Mouse (Mus musculus): ENCODE measurements around the gene Ranbp6. TPM values are rescaled to one million over a fixed set of nuclear protein-coding genes. Genes with fewer than 3 reads are reported as not detected.

Gene Ranbp6
- 13.4 and 16.7 TPM in 2 replicates for total RNA-seq (2021)
- long read RNA-seq, experiment 1, full-length matches to known transcripts, result 7 of 10 reads
- long read RNA-seq, experiment 1, partial matches to known transcripts, result 0 of 10 reads
- long read RNA-seq, experiment 1, other reads (novel, unspliced or antisense), result 3 of 10 reads
- long read RNA-seq, experiment 2, full-length matches to known transcripts, result 5 of 6 reads
- long read RNA-seq, experiment 2, partial matches to known transcripts, result 0 of 6 reads
- long read RNA-seq, experiment 2, other reads (novel, unspliced or antisense), result 1 of 6 reads

DNA sequence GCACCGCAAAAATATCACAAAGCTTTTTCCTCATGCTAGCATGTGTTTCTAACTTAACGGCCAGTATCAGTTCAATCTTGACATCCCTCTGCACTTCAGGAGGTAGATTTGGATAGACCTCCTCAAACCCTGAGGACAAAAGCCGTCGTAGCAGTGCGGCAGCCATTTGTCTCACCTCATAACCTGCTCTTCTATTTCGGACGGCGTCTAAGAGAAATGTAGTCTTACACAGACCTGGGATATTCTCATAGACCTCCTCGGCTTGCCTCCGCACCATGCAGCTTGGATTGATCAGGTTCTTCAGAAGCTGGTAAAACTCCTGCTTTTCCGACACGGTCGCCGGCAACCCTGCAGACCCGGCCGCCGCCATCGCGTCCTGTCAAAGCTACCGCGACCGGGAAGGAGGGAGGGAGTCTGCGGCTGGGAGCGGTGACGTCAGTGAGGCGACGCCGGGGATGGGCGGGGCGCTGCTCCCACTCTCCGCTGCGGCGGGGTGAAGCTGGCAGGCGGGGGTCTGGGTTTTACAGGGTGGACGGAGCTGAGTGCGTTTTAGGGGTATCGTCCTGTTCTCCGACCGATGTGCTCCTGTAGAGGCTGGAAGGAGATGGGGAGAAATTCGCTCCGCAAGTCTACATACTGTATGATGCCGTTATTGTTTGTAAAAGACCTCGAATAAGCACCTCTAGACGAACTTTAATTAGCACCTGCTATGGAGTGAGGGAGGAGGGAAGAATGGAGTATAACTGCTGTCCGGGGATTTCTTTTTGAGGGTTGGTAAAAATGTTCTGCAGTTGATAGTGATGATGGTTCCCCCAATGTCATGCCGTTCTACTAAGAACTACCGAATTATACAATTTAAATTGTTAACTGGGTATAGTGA lies at the start of gene Ranbp6:
Gene Ranbp6, minus strand, starts transcription at position 394 of the 880 bp plus-strand sequence.
- DNase-seq, result peak; percentile 96

- DNase-seq, result no peak
Measured at GRCm38 (mm10) chr19:29860816-29861215, 48.0 kb upstream of the Ranbp6 start.

- no peak for DNase-seq
Measured at GRCm38 (mm10) chr19:29857267-29857666, 44.5 kb upstream of the Ranbp6 start.

DNA sequence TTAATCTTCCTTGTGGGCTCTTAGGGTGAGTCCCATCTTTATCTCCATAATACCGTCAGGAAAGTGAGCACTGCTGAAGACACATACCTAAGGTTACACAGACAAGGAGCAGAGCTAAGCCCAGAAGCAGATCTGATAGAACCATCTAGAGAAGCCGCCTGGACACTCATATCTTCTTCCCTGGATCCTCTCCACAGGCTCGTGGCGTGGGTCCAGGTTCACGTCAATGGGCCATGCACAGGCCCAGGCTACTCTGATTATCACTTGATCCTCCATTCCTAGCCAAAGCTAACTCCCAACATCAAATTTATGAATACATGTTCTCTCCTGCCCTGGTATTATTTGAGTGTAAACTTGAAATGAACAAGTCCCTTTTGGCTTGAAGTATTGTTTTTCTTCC lies 40.9 kb upstream of the Ranbp6 start:
- DNase-seq, result no peak

DNA sequence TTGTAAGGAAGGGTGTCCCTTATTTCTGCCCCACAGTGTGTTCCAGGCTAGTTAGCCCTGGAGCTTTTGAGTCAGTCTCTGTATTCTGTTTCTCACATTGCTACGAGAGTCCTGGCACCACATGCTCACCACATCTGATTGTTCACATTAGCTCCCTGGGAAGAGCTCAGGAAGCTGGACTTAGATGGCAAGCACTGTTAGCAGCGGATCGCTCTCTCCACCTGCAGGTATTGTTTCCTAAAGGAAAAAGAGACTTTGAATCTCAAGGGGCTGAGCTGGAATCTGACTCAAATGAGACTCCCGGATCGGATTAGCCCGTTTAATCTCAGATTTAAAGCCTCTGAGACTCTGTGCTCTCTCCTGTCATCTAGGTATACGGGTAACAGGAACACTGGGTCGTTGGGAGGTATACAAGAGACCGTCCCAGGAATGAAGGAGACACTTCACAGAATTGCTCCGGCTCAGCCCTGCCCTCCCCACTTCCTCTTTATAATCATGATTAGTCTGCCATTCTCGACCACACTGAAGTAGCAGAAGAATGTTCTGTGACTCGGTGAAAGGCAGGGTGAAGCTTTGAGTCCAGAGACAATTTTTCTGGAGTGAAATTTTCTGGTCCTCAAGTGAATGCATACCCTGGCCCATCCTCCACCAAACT lies 38.4 kb upstream of the Ranbp6 start:
- no peak for DNase-seq

DNA sequence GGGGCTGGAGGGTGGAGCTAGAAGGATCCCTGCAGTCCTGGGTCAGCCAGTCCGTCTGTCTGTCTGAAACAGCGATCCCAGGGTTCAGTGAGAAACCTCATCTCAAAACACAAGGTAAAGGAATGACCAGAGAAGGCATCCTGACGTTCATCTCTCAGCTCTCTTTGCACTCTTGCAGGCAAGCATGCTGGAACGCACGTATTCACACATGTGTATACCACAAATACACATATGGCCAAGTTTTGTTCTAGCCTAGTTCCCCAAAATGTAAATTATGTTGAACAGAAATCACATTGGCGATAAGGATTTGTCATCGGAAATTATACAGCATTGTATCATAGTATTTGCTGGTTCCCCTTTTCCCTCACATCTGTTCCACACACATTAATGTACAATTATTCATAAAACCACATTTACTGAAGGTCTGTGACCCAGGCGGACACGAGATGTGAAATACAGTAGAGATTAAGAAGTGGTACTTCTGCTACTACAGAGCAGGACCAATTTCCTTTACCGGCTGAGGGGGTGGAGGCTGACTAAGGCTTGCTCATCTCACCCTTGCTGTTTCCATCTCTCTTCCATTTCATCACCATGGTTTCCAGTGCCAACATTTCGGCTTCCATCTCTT lies 37.3 kb upstream of the Ranbp6 start:
- no peak for DNase-seq

GRCm38 (mm10) chr19:29844036-29844661 lies 31.4 kb upstream of the Ranbp6 start:
- DNase-seq, result no peak

GRCm38 (mm10) chr19:29843641-29844035 lies 30.9 kb upstream of the Ranbp6 start:
- DNase-seq, result no peak

- DNase-seq, result no peak
Measured at GRCm38 (mm10) chr19:29842973-29843372, 30.2 kb upstream of the Ranbp6 start.

- no peak for DNase-seq
Measured at GRCm38 (mm10) chr19:29840642-29841041, 27.9 kb upstream of the Ranbp6 start.

DNA sequence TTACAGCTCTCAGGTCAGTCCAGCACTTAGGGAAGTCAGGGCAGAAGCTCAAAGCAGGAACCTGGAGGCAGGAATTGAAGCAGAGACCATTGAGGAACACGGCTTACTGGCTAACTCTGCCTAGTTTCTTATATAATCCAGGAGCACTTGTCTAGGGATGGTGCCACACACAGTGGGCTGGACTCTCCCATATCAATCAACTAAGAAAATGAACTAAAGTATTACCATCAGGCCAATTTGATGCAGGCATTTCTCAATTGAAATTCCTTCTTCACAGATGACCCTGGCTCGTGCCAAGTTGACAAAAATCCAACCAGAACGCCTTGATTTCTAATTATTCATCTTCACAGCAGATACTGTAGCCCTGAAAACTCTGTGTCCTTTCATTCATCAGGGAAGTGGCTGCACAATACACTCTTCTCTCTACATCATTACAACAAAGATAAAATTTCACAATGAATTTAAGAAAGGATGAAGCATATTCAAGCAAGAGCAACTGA lies 25.9 kb upstream of the Ranbp6 start:
- DNase-seq, result peak; percentile 46

DNA sequence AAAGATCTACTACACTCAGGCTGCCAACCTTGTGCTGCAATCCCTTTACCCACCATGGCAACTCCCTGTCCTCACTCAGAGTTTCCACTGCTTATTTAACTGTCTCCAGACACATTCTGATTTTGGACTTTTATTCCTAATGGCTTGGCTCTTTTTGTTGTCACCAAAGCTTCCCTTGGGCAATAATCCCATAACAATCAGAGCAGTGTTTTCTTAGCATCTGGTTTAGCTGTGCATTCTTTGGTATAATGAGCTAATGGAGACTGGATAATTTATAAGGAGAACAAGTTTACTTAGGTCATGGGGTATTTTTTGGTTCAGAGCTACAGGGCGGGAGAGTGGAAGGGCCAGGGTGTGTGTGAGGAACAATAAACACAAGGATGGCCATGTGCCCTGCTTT lies 25.4 kb upstream of the Ranbp6 start:
- no peak for DNase-seq

DNA sequence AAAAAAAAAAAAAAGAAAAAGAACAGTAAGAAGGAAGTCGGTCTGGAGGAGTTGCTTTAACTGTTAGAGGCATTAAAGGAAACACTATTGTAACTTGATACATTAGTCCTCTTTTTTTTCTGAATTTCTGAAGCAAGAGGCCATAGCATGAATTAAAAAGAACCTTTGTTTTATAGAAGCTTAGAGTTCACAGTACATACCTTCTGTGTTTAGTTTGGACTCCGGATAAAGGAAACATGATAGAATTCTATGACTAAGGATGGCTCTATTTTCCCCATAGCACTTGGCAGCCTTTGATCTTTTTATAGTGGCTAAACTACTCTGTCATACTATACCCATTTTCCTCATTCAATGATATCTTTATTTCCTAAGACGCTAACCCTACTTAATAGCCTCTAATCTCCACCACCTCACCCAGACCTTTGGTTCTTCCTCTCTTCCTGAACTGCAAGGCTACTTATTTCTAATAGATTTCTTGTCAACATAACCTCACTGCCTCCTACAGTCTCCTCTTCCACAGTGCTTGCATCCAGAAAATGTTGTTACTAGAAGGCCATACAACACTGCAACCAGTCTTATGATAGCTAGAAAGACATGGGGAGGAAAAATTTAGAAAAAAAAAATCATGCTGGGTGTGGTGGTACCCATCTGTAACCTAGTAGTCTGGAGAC lies 22.7 kb upstream of the Ranbp6 start:
- no peak for DNase-seq

DNA sequence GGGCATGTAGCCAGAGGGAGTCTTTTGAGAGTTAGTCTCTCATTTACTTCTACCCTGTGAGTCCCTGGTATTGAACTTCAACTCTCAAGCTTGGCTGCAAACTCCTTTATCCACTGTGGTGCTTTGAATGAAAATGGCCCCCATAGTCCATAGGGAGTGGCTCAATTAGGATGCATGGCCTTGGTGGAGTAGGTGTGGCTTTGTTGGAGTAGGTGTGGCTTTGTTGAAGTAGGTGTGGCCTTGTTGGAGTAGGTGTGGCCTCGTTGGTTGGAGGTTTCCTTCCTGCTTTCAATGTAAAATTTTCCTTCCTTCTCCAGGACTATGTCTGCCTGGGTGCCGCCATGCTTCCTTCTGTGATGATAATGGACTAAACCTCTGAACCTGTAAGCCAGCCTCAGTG lies 18.1 kb upstream of the Ranbp6 start:
- DNase-seq, result no peak

DNA sequence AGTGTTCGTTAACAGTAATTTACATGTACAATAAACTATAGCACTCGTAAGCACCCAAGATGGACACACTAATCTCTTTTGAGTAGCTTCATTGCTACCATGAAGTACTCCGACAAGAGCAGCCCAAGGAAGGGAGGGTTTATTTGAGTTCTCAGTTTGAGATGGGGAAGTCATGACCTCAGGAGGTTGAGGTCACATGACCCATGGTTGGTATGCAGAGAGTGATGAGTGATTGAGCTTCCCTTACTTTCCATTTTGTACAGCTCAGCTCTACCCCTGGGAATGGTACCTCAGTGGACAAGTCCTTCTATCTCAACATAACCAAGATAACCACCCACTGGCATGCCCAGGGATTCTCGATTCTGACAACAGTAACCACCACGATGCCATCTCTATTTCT lies 15.8 kb upstream of the Ranbp6 start:
- DNase-seq, result no peak

- no peak for DNase-seq
Measured at GRCm38 (mm10) chr19:29826686-29827085, 13.9 kb upstream of the Ranbp6 start.

DNA sequence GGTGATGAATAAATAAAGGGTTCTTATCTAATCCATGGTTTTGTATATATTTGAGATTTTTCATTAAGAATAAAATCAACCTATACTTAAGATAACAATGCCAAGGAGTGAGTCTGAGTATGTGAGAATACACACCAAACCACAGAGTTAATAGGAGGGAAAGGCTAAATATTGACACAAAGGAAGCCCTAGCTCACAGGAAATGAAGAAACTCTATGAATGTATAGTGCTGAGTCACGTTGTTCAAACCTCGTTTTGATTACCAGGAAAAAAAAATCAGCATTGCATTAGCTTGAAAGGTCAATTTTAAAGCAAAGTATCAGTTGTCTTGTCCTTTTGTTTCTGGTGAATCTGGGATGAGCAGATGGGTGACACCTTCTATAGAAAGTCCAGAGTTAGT lies 12.2 kb upstream of the Ranbp6 start:
- DNase-seq, result no peak

DNA sequence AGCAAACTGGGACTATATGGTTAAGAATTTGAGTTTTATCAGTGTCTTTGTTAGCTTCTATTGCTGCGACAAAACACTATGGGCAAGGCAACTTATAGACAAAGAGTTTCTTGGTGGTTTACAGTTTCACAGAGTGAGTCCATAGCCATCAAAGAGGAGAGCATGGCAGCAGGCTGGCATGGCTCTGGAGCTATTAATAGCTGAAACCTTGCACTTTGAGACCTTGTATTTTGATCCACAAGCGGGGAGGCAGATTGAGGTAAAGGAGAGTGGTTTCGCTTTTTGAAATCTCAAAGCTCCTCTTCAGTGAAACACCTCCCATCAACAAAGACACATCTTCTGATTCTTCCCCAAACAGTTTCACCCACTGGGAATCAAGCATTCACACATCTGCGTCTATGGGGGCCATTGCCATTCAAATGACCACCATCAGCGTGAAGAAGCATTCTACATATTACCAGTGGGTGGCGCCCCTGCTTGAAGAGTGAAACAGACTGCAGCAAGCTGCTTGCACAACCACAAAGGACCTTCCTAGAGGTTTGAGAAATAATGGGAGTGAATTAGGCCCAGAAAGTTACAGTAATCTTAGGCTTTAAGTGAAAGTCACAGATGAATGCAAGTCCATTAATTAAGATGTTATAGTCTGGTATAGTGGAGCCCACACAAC lies 11.4 kb upstream of the Ranbp6 start:
- DNase-seq, result peak; percentile 81

DNA sequence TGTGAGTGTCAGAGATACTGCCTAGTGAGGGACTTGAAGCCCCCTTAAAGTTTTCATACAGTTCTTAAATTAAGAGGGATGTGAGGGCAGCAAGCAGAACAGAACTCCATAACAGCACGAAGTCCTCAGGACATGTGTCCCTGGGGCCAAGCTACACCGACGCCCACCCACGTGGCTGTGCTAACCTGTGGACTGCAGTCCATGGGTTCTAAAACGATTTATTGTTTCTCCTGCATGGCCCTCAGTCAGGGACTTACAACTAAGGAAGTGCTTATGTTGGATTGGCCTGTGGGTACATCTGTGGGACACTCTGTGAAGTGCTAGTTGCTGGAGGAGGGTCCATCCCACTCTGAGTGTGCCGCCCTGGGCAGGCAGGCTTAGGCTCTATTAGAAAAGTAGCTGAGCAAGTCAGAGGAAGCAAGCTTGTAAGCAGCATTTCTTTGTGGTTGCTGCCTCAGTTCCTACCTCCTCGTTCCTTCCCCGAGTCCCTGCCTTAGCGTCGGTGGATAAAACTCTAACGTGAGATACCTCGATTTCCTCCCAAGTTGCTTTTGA lies 10.8 kb upstream of the Ranbp6 start:
- no peak for DNase-seq

GRCm38 (mm10) chr19:29820966-29821365 lies 8.2 kb upstream of the Ranbp6 start:
- peak; percentile 62 for DNase-seq

Data from adrenal gland, postnatal 14 days (tissue).